Mouse (Mus musculus): ENCODE measurements around the gene Dnajc11. TPM values are rescaled to one million over a fixed set of nuclear protein-coding genes. Genes with fewer than 3 reads are reported as not detected.

Dnajc11 gene
- total RNA-seq, 2 experiments from 2014 or later, result 93.5 to 95.9 TPM

GRCm38 (mm10) chr4:151932576-151933504, 651 bp upstream of the Dnajc11 start:
- no peak for DNase-seq

- DNase-seq, result peak; percentile 33 to 45
Measured at GRCm38 (mm10) chr4:151934215-151934572, 703 bp downstream of the Dnajc11 start.

- peak; percentile 36 to 44 for DNase-seq
Measured at GRCm38 (mm10) chr4:151937441-151937840, 4.0 kb downstream of the Dnajc11 start.

DNA sequence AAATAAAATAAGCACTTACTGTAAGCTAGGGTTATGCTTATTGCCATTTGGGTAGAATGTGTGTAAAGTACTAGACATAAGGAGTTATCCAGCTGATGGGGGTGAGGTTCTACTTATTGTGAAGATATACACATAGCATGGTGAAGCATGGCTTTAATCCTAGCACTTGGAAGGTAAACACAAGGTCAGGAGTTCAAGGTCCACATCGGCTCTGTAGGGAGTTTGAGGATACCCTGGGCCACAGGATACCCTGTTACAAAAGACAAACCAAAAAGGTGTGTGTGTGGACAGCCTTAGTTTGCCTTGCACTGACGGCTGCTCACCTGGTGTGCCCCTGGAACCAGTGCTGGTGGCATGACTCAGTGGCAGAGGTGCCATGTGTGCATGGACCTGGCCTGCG, 4.6 kb downstream of the Dnajc11 start:
- DNase-seq, result no peak

DNA sequence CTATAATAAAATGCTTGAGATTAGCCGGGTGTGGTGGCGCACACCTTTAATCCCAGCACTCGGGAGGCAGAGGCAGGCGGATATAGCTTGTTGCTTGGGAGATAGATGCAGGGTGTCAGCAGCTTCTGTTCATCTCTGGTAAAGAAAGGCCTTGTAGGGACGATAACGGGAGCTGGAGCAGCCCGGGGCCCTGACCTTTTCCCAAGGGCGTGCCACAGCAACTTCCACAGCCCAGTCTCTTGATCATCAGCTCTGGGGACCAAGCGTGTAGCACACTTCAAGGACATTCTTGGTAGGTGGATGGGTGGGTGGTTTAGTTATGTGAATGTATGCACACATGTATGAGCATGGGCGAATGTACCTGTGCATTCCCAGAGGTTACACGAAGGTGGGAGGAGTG, 12.7 kb downstream of the Dnajc11 start:
- peak; percentile 71 to 72 for DNase-seq

- DNase-seq, result no peak
Measured at GRCm38 (mm10) chr4:151948497-151949471, 15.3 kb downstream of the Dnajc11 start.

DNA sequence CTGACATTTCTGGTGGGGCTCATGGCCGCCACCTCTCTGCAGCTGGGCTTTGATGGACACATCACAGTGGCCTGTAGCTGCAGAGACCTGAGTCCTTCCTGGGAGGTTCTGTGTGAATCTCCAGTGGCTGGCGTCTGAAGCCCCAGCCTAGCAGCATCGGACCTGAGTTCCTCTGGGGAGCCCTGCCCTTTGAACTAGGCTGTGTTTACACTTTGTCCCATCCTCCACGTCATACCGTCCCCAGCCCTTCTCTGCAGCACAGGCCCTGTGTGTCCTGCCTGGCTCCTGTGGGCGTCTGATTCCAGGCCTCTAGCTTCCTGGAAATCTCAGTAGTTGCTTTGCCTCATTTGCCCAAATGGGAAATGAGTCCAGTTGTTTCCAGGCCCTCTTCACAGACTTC, 19.7 kb downstream of the Dnajc11 start:
- DNase-seq, result no peak

DNA sequence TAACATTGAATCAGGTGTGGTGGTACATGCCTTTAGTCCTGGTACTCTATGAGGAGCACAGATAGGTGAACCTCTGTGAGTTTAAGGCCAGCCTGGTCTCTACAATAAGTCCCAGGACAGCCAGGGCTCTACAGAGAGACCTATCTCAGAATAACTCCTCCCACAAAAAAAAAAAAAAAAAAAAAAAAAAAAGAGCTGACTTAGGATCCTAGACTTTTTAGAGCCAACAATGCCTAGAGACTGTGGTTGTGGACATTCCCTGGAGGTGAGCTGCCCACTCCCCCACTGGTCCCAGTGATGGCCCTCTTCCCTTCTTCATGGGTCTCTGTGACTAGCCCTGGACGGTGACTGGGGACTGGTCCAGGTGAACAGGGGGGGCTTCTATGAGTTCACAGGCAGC, 22.3 kb downstream of the Dnajc11 start:
- DNase-seq, result no peak

DNA sequence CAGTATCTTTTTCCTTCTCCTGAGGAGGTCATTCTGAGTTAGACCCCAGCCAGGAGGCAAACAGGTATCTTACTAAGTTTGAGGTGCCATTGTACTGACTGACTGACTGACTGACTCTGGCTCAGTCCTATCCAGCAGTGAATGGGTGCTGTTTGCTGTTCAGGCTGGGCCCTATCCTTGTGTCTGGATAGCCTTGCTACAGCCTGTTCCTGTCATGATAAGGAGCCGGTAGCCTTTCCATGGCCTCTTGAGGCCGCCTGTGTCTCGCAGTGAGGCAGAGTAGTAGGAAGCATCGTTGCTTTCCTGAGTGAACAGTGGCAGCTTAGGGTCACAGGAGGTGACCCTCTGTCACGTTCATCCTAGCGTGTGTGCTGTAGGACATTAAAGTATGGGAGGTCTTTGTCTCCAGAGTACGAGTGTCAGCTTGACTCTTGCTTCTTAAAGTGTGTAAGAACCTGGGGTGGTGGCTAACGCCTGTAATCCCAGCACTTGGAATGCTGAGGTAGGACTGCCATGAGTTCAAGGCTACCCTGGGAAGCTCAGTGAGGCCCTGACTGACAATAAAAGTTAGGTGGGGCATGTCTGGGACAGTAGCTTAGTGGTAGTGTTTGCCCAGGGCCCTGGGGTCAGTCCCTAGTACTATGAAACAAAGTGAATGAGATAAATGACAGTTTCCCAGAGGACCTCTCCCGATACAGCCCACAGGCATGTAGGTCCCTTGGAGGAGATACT, 24.3 kb downstream of the Dnajc11 start:
- DNase-seq, result no peak

GRCm38 (mm10) chr4:151959849-151960512, 26.5 kb downstream of the Dnajc11 start:
- no peak for DNase-seq

- no peak for DNase-seq
Measured at GRCm38 (mm10) chr4:151960513-151960854, 27.0 kb downstream of the Dnajc11 start.

GRCm38 (mm10) chr4:151962817-151963216, 29.3 kb downstream of the Dnajc11 start:
- no peak for DNase-seq

- DNase-seq, result no peak
Measured at GRCm38 (mm10) chr4:151968204-151968921, 34.9 kb downstream of the Dnajc11 start.

- DNase-seq, result no peak
Measured at GRCm38 (mm10) chr4:151972221-151972967, 38.9 kb downstream of the Dnajc11 start.

DNA sequence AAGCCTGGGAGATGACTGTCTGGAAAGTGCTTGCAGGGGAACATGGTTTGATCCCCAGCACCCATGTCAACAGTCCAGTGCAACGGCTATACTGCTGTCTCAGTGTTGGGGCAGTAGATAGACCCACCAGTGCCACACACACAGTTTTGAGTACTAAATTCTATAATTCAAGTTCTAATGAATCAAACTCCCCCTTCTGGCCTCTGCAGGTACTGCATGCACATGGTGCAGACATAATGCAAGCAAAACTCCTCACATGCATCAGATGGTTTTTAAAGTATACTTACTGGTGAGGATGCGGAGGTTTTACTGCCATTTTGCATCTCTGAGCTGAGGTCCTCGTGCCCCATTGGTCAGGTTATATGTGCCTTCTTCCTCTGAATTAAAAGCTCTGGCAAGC, 42.0 kb downstream of the Dnajc11 start:
- peak; percentile 32 to 36 for DNase-seq

DNA sequence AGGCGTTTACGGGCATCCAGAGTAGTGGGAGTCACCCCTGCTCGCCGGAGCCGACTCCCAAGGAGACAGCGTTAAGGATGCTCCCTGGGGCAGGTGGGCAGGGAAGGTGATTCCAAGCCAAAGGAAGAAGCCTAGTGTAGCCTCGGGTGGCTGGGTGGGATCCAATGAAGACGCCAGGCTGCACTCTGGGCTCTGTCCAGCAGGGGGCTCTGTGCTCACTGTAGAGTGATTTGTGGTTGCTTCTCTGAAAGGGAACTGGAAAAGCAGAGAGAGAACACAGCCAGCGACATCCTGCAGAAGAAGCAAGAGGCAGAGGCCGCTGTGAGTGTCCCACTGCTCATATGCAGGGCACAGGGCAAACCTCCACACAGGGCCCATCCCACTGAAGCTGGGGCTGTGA, 44.3 kb downstream of the Dnajc11 start:
- DNase-seq, result peak; percentile 83 to 89

DNA sequence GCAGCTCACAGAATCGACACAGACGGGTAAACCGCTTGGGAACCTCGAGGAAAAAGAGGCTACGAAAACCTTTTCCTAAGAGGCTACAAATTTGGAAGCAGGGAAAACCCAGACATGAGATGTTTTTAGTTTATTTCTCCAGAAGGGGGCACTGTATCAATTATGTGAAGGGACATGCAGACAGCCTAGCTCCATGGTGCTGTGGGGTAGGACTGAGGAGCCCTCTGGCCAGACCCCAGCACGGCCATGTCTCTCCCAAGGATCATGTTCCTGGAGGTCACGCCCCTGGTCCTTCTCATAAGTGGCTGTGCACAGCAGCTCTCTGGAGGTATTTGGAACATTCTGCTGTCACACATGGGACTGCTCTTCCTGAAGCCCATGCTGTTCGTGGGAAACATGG, 47.2 kb downstream of the Dnajc11 start:
- no peak for DNase-seq

GRCm38 (mm10) chr4:151981363-151981762, 47.9 kb downstream of the Dnajc11 start:
- DNase-seq, result peak; percentile 86 to 87

GRCm38 (mm10) chr4:151983043-151983442, 49.6 kb downstream of the Dnajc11 start:
- DNase-seq, result no peak

GRCm38 (mm10) chr4:151983560-151983959, 50.1 kb downstream of the Dnajc11 start:
- peak in 1 of 2 experiments; percentile 31 for DNase-seq
